Mouse (Mus musculus) midbrain, embryonic 14.5 days (tissue): ENCODE data around the gene Atp6v0b. TPM values are rescaled to one million over a fixed set of nuclear protein-coding genes. Genes with fewer than 3 reads are reported as not detected.

Experiments used
- ATAC-seq: fragments of 200-750 bp; cut with Nextera tagmentation; 2 replicates; pipeline ENCODE4 v1.8.0; 2017; ENCODE audit warnings: moderate number of reproducible peaks, moderate library complexity; ENCODE audit not compliant: low FRiP score, low TSS enrichment
- DNase-seq: peaks from one replicate; pipeline ENCODE4 v3.0.0-alpha.2; 2015
- H3K27ac ChIP-seq: fragments of 300-500 bp; sonication (generic); replicated peaks from 2 replicates; pipeline ENCODE4 v1.5.1; 2014; ENCODE audit warnings: mild to moderate bottlenecking, low read depth, low read length, moderate library complexity
- H3K27me3 ChIP-seq: fragments of 300-500 bp; sonication (generic); 2 replicates; pipeline ENCODE4 v1.6.1; 2014; ENCODE audit warnings: low read length, control low read depth, mixed read lengths; ENCODE audit not compliant: control insufficient read depth, insufficient read depth
- H3K36me3 ChIP-seq: fragments of 300-500 bp; sonication (generic); 2 replicates; pipeline ENCODE4 v1.6.1; 2014; ENCODE audit warnings: low read length, control low read depth; ENCODE audit not compliant: control insufficient read depth, insufficient read depth
- H3K4me1 ChIP-seq: fragments of 300-500 bp; sonication (generic); 2 replicates; pipeline ENCODE4 v1.6.1; 2014; ENCODE audit warnings: mild to moderate bottlenecking, antibody characterized with exemption, low read length, control low read depth; ENCODE audit not compliant: control insufficient read depth, insufficient read depth
- H3K4me2 ChIP-seq: fragments of 300-500 bp; sonication (generic); 2 replicates; pipeline ENCODE4 v1.6.1; 2014; ENCODE audit warnings: mild to moderate bottlenecking, low read length, moderate library complexity
- H3K4me3 ChIP-seq: fragments of 300-500 bp; sonication (generic); replicated peaks from 2 replicates; pipeline ENCODE4 v1.5.1; 2014; ENCODE audit warnings: low read depth, low read length
- H3K9ac ChIP-seq: fragments of 300-500 bp; sonication (generic); replicated peaks from 2 replicates; pipeline ENCODE4 v1.6.1; 2014; ENCODE audit warnings: mild to moderate bottlenecking, low read length, moderate library complexity
- H3K9me3 ChIP-seq: fragments of 300-500 bp; sonication (generic); 2 replicates; pipeline ENCODE4 v1.6.1; 2016; ENCODE audit warnings: low read length, control low read depth, mixed read lengths; ENCODE audit not compliant: control insufficient read depth
- WGBS: fragments of 180-500 bp; shearing (Covaris S2); extraction: QIAGEN DNeasy Blood & Tissue Kit; methylation state at CpG from one replicate; pipeline ENCODE4 v1.1.7; 2014; 5-methylcytosine and 5-hydroxymethylcytosine counted together
- polyA plus RNA-seq: library from polyadenylated mRNA; unstranded; fragments of >200 nt; fragmentation: Nextera tagmentation; extraction: Ambion mirVana; gene quantifications from 2 replicates; pipeline ENCODE4 v1.2.1, GENCODE M21; 2014

Atp6v0b gene
- polyA plus RNA-seq, 1 experiment from 2014 or later = 528 TPM

DNA sequence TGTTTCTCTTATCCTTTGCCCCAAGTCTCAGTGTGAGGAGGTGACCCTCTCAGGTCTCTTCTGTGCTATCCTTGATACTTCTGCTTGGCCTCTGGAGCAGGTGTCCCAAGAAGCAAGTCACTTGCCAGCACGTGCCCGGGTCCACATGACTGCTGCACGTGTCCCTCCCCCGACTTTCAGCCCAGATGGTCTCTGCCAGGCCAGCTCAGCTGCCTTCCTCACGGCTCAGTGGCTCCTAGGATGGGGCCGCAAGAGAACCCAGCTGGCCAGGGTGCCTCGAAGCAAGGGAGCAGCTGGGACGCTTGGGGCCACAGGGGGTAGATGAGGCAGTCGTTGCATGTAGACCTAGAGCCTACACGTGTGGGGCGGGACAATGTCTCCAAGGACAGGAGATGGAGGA lies 41.8 kb downstream of the Atp6v0b start:
- H3K27me3 ChIP-seq = no peaks in the 10 kb centered on the region
- H3K27ac ChIP-seq = no peak overlapping the region
- peaks cover 16% of the 10 kb centered on the region; the same call in 1 of the 2 replicates for H3K4me1 ChIP-seq
- H3K4me2 ChIP-seq = no peak overlapping the region
- H3K4me3 ChIP-seq = no peak overlapping the region
- DNase-seq (no peak), ATAC-seq (no peak)
- H3K36me3 ChIP-seq = no peaks in the 10 kb centered on the region
- H3K9me3 ChIP-seq = no peaks in the 10 kb centered on the region
- no peak overlapping the region for H3K9ac ChIP-seq
- WGBS = 62% methylated on average over 11 of the region's 11 CpGs

DNA sequence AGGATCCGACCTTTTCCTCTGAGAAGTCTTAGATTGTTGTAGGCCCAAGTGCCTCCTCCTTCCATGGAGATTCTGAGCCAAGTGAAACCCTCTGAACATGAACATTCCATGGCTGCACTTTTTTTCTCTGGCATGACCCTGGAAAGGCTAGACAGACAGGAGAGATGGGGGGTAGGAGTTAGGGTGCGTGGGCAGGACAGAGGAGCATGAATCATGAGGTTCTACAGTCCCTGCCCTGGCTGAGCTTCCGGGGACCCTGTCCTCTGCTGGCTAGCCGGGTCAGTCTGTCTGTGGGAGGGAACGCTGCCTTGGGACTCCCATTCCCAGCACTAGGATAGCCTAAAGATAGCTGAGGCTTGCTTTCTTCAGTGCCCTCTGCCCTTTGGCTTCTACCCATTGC lies 42.7 kb downstream of the Atp6v0b start:
- Histone ChIP-seq H3K9me3 (no peaks in the 10 kb centered on the region), H3K4me3 (no peak overlapping the region), H3K36me3 (no peaks in the 10 kb centered on the region), H3K4me1 (peaks cover 9% of the 10 kb centered on the region; the same call in 1 of the 2 replicates), H3K9ac (no peak overlapping the region), H3K27me3 (no peaks in the 10 kb centered on the region), H3K4me2 (no peak overlapping the region), H3K27ac (no peak overlapping the region)
- no peak for DNase-seq
- 88% methylated on average over 5 of the region's 5 CpGs for WGBS
- no peak for ATAC-seq

DNA sequence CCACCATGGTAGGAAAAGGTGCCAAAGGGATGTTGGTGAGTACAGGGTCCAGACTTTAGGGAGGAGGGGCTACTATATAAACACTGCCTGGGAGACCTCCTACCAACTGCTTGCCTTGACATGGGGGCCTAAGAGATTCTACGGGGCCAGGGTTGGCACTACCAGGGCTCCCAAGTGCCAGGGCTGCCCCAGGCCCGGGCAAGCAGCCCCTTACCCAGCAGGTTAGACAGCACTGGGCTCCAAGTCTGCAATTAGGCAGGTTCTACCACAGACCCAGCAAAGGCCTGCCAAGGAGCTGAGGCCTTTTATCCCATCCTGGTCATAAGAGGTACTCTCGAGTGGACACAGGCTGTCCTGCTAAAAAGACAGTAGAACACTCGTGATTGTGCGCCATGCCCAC lies 44.0 kb downstream of the Atp6v0b start:
- Histone ChIP-seq H3K36me3 (no peaks in the 10 kb centered on the region), H3K9ac (no peak overlapping the region), H3K4me1 (no peaks in the 10 kb centered on the region), H3K4me2 (no peak overlapping the region), H3K27me3 (no peaks in the 10 kb centered on the region), H3K9me3 (no peaks in the 10 kb centered on the region), H3K4me3 (no peak overlapping the region), H3K27ac (no peak overlapping the region)
- DNase-seq (no peak), ATAC-seq (no peak)
- 92% methylated on average over 5 of the region's 5 CpGs for WGBS

GRCm38 (mm10) chr4:117841566-117841965 lies 45.6 kb downstream of the Atp6v0b start:
- no peaks in the 10 kb centered on the region for H3K36me3 ChIP-seq
- no peaks in the 10 kb centered on the region; the same call in 1 of the 2 replicates for H3K4me1 ChIP-seq
- DNase-seq (no peak), ATAC-seq (no peak)
- no peaks in the 10 kb centered on the region for H3K27me3 ChIP-seq
- 90% methylated on average over 3 of the region's 3 CpGs for WGBS
- no peak overlapping the region for H3K9ac ChIP-seq
- H3K27ac ChIP-seq = no peak overlapping the region
- no peak overlapping the region for H3K4me3 ChIP-seq
- H3K4me2 ChIP-seq = no peak overlapping the region
- no peaks in the 10 kb centered on the region for H3K9me3 ChIP-seq

DNA sequence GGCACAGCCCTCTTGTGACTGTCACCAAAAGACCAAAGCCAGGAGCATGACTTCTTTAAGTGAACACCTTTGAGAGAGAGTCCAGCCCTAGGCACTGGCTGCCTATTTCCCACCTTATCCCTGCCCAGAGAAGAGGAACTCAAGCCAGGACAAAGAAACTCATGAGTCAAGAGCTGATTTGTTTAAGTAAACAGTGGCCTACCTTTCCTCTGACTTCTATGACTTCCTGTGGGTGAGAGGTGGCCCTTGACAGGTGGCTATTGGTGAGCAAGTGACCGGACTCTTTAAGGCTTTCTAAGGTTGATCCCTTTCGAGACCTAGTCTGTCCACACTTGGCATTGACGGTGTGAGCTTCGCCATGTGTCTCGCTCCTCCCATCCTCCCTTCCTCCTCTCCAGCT lies 46.3 kb downstream of the Atp6v0b start:
- 93% methylated on average over 5 of the region's 5 CpGs for WGBS
- no peak for DNase-seq

DNA sequence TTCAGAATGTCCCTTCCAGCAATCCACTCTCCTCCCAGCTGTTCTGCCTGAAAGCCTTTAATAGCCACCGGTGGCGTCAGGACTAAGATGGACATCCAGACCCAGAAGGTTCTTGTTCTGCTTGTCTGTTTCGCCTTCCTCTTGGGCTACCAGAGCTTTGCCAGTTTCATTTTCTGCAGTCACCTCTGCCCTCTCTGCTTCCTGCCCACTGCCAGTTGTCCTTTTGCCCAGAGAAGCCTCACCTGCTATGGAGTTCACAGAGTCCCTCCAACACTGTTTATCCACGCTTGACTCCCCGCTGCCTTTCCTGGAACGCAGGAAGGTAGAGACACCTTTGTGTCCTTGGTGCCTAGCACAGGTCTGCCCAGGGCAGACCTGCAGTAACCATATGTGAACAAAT lies 47.8 kb downstream of the Atp6v0b start:
- DNase-seq (no peak), ATAC-seq (no peak)
- Histone ChIP-seq H3K9ac (no peak overlapping the region), H3K4me3 (no peak overlapping the region), H3K9me3 (no peaks in the 10 kb centered on the region), H3K4me1 (peaks cover 6% of the 10 kb centered on the region), H3K27ac (no peak overlapping the region), H3K27me3 (no peaks in the 10 kb centered on the region), H3K36me3 (no peaks in the 10 kb centered on the region), H3K4me2 (no peak overlapping the region)
- 76% methylated on average over 6 of the region's 6 CpGs for WGBS

More for the DNA sequence above, 46.3 kb downstream of the Atp6v0b start:
- no peak overlapping the region for H3K4me3 ChIP-seq
- no peaks in the 10 kb centered on the region for H3K36me3 ChIP-seq
- ATAC-seq = no peak
- H3K9me3 ChIP-seq = no peaks in the 10 kb centered on the region
- no peaks in the 10 kb centered on the region; the same call in 1 of the 2 replicates for H3K4me1 ChIP-seq
- H3K27ac ChIP-seq = no peak overlapping the region
- H3K27me3 ChIP-seq = no peaks in the 10 kb centered on the region
- H3K4me2 ChIP-seq = no peak overlapping the region
- H3K9ac ChIP-seq = no peak overlapping the region

- Histone ChIP-seq H3K27me3 (no peaks in the 10 kb centered on the region), H3K4me2 (0 out of 2 replicates have a peak overlapping the region, but pooled peaks have one; percentile 74), H3K27ac (no peak overlapping the region), H3K36me3 (no peaks in the 10 kb centered on the region), H3K9ac (no peak overlapping the region), H3K4me3 (no peak overlapping the region), H3K4me1 (peaks cover 8% of the 10 kb centered on the region), H3K9me3 (no peaks in the 10 kb centered on the region)
- no peak for DNase-seq
- no peak for ATAC-seq
- 67% methylated on average over 4 of the region's 4 CpGs for WGBS
Observed at GRCm38 (mm10) chr4:117837271-117837670, 49.9 kb downstream of the Atp6v0b start.

- H3K36me3 ChIP-seq = no peaks in the 10 kb centered on the region
- H3K4me2 ChIP-seq = peak overlapping the region; percentile 74
- peak overlapping the region; percentile 86 for H3K27ac ChIP-seq
- under 1% methylated on average over 48 of the region's 48 CpGs for WGBS
- peak; percentile 93 for ATAC-seq
- peak overlapping the region; percentile 55 for H3K4me3 ChIP-seq
- no peaks in the 10 kb centered on the region for H3K27me3 ChIP-seq
- DNase-seq = peak; percentile 94
- H3K9ac ChIP-seq = peak overlapping the region; percentile 66
- H3K4me1 ChIP-seq = peaks cover 8% of the 10 kb centered on the region
- no peaks in the 10 kb centered on the region for H3K9me3 ChIP-seq
Observed at GRCm38 (mm10) chr4:117836204-117836767, 50.8 kb downstream of the Atp6v0b start.

- no peaks in the 10 kb centered on the region for H3K9me3 ChIP-seq
- under 1% methylated on average over 60 of the region's 60 CpGs for WGBS
- ATAC-seq = peak; percentile 21; the same call in 1 of the 2 replicates
Observed at GRCm38 (mm10) chr4:117835531-117836111, 51.5 kb downstream of the Atp6v0b start.

More at GRCm38 (mm10) chr4:117835531-117836111, 51.5 kb downstream of the Atp6v0b start:
- Histone ChIP-seq H3K27me3 (no peaks in the 10 kb centered on the region), H3K4me3 (peak overlapping the region; percentile 55), H3K36me3 (no peaks in the 10 kb centered on the region), H3K4me2 (peak overlapping the region; percentile 74), H3K27ac (peak overlapping the region; percentile 86), H3K9ac (peak overlapping the region; percentile 66), H3K4me1 (peaks cover 8% of the 10 kb centered on the region)
- DNase-seq = peak; percentile 75
